Mouse (Mus musculus): ENCODE results near the gene St3gal6.

The St3gal6 gene

GRCm38 (mm10) chr16:58497886-58498713 is 25.9 kb downstream of the St3gal6 start:
- CTCF ChIA-PET: no interaction called here

DNA sequence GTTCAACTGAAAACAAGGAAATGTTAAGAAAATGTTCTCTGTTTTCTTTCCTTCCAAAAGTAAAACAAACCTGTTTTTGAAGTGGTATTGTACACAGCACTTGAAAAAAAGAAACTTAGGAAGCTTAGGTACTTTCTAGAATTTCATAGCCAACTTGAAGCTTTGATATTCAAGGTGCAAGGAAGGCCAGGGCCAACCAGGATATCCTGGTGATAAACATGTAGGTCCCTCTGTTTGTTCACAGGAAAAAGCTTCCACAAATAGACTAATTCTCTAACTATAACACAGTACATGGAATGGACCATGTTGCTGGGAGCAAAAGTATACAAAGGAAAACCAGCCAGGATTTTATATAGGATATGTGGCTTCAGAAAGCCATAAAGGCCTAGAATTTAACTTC is 27.3 kb downstream of the St3gal6 start:
- POLR2A ChIA-PET: interaction anchor here in 1 of 4 experiments (1.0 kb wide), 1 partner anchor 173 kb away, joined by 3 read pairs; the partner anchor contains the start of gene Cpox

More at GRCm38 (mm10) chr16:58497886-58498713, 25.9 kb downstream of the St3gal6 start:
- POLR2A ChIA-PET: interaction anchor here in 1 of 4 experiments (1.0 kb wide), 1 partner anchor 172 kb away, joined by 3 read pairs; the partner anchor contains the start of gene Cpox

DNA sequence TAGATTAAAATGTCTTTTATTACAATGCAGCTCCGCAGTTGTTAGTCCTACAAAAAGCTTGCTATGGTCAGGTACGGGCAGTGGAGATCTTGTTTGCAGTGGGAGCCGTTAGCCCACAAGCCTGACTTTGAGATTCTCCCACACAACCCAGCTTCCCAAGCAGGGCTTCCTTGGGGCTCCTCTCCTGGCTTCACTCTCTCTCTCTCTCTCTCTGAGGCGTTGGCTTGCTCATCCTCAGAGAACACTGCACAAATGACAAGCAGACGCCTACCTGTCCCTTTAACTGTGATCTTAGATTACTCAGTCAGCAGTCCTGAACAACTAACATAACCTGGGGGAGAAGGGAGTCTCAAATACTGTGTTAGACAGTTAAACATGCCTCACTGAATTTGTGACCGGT is 36.2 kb downstream of the St3gal6 start:
- CTCF ChIA-PET: interaction anchor here in 1 of 4 experiments (0.7 kb wide), 1 partner anchor 27 kb away, joined by 3 read pairs; no protein-coding TSS in a partner anchor
- POLR2A ChIA-PET: interaction anchor here in 1 of 4 experiments (1.0 kb wide), 1 partner anchor 20 kb away, joined by 4 read pairs; no protein-coding TSS in a partner anchor

More for the DNA sequence above, 27.3 kb downstream of the St3gal6 start:
- CTCF ChIA-PET: no interaction called here

DNA sequence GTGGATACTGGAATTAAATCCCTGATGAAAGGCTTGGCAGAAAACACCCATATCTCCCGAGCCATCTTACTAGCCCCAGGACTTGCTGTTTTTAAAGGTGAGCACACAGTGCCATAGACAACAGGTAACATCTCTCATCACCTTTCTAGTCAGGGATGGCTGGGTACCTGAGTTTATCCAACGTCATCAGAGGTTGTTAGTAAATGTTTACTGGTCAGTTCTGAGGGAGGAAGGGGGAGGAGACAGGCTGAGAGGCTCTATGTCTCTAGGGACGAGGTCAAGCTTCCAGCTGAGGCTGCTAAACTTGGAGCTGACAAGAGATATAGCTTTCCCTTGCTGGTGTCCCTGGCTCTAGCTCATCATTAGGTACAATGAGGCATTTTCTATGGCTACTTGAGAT is 41.7 kb downstream of the St3gal6 start:
- ChIA-PET CTCF (interaction anchor here in 2 of 4 experiments (0.6 to 1.1 kb wide), 3 partner anchors 28 to 977 kb away, joined by 3 to 4 read pairs (median 3); no protein-coding TSS in a partner anchor), POLR2A (interaction anchor here in 1 of 4 experiments (0.8 to 1.2 kb wide), 2 partner anchors 23 to 41 kb away, joined by 3 to 4 read pairs; no protein-coding TSS in a partner anchor)

DNA sequence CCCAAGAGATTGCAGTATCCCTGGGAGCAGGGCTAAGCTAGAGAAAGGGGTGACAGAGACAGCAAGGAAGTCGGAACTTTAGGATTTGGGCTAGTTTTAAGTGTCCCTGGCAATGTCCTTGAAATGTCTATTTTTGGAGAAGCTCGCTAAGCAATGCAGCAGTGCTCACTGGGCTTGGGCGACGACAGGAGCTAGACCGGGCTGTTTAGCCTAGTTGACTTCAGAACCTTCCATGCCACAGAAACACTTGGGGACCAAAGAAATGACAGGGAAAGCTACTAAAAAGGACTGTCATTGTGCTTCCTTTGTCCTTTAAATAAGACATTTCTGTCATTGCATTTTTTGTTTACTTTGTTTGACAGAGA is 42.2 kb downstream of the St3gal6 start:
- POLR2A ChIA-PET: interaction anchor here in 1 of 4 experiments (0.8 to 1.2 kb wide), 2 partner anchors 23 to 41 kb away, joined by 3 to 4 read pairs; no protein-coding TSS in a partner anchor
- CTCF ChIA-PET: interaction anchor here in 2 of 4 experiments (0.6 to 1.1 kb wide), 4 partner anchors 13 to 976 kb away, joined by 3 to 4 read pairs (median 3); no protein-coding TSS in a partner anchor

GRCm38 (mm10) chr16:58481219-58481905 is 42.7 kb downstream of the St3gal6 start:
- ChIA-PET POLR2A (interaction anchor here in 1 of 4 experiments (0.8 to 1.2 kb wide), 2 partner anchors 24 to 42 kb away, joined by 3 to 4 read pairs; no protein-coding TSS in a partner anchor), CTCF (interaction anchor here in 1 of 4 experiments (1.1 kb wide), 1 partner anchor 14 kb away, joined by 3 read pairs; no protein-coding TSS in a partner anchor)

DNA sequence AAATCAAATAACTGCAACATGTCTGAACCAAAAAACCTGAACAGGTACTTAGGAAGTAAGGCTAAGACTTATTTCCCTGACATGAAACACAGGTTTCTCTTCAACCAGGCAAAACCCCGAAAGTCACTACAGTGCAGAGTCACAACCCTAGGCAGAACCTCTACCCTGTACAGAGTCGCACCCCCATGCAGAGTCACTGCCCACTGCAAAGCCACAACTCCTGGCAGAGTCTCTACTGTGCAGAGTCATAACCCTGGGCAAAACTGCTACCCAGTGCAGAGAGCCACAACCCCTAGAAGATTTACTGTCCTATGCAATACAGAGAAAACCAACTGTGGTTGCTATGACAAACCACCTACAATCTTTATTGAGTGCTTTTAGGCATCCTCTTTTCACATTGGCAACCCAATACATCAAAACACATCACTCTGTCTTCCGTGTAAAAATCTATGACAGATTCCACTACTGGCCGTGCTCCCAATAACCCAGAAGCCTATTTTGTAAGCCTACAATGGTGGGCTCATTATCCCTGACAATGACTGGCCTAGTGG is 44.1 kb downstream of the St3gal6 start:
- POLR2A ChIA-PET: no interaction called here
- CTCF ChIA-PET: no interaction called here

GRCm38 (mm10) chr16:58476363-58476762 is 47.7 kb downstream of the St3gal6 start:
- ChIA-PET CTCF (no interaction called here), POLR2A (interaction anchor here in 2 of 4 experiments (0.7 to 1.4 kb wide), 2 partner anchors 47 to 68 kb away, joined by 3 to 4 read pairs; partner anchors contain the start of gene Dcbld2 (in 1 of the 2))

DNA sequence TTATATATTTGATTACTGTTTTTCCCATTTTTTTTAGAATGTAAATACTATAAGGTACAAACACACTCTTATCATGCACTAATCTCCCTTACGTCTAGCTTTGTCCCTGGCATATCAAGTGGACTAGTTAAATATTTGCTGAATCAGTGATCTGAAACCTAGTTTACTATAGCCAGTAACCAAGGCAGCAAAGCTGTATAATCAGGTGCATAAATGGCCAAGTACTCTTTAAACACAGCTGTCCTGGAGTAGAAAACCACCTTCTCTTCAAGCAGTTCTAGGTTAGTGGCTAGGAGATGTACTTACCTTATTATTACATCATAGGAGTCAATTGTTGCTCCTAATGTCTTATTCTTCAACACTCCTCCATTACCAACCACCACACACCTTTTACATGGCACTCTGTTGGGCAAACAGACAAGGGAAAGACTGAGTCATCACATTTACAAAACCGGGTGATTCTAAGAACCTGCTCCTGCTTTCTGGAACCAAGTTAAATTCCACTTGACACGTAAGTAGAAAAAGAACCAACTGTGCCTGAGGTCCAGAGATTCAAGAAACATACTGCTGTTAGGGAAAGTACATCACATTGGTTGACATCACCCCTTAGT is 48.4 kb downstream of the St3gal6 start:
- ChIA-PET CTCF (no interaction called here), POLR2A (interaction anchor here in 2 of 4 experiments (1.2 to 1.4 kb wide), 2 partner anchors 13 to 47 kb away, joined by 3 to 4 read pairs; no protein-coding TSS in a partner anchor)

DNA sequence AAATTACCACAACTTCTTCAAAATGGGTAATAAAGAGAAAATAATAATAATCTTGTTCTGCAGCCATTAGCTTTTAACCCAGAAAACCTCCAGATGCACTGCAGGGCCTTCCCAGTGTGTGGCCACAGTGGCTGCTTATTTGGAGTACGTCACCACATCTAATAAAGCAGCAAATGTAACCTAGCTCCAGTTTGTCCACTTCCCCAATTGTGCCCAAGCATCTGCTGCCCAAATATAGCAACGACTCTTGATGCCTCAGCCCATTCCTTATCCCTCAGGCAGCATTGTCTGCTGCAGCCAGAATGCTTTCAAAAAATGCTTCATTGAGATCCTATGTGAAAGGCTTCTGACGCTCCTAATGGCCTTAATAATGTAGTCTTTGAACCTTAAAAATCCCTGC is 49.2 kb downstream of the St3gal6 start:
- POLR2A ChIA-PET: interaction anchor here in 2 of 4 experiments (1.2 to 1.4 kb wide), 2 partner anchors 12 to 48 kb away, joined by 3 to 4 read pairs; no protein-coding TSS in a partner anchor

GRCm38 (mm10) chr16:58470841-58471240 is 53.2 kb downstream of the St3gal6 start:
- POLR2A ChIA-PET: interaction anchor here in 1 of 4 experiments (0.9 to 1.6 kb wide), 2 partner anchors 193 to 199 kb away, joined by 3 read pairs; partner anchors contain the start of gene Cpox
- CTCF ChIA-PET: no interaction called here

More for the DNA sequence above, 49.2 kb downstream of the St3gal6 start:
- CTCF ChIA-PET: no interaction called here

DNA sequence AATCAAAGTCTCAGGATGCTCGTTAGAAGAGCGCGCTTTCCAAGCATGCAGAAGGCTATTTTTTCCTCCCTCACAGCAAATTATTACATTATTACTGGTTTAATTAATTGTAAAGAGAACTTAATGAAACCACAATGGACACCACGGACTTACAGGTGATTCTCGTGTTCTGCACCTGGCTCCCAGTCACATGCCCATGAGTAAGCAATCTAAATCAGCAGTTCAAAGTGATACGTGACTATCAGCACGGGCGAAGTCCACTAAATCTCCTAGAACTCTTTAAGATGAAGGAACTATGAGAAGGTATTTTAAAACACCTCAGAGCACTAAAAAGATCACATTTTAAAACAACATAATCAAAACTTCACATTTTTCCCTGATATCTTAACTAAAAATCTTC is 54.0 kb downstream of the St3gal6 start:
- POLR2A ChIA-PET: interaction anchor here in 3 of 4 experiments (0.6 to 1.6 kb wide), 7 partner anchors 11 to 200 kb away, joined by 3 to 5 read pairs (median 3); partner anchors contain the start of genes Dcbld2 (in 2 of the 3) and Cpox (in 1 of the 3)
- CTCF ChIA-PET: no interaction called here

- CTCF ChIA-PET: interaction anchor here in 3 of 4 experiments (0.7 to 1.3 kb wide), 3 partner anchors 11 to 1298 kb away, joined by 3 to 5 read pairs (median 4); no protein-coding TSS in a partner anchor
- POLR2A ChIA-PET: no interaction called here
Observed at GRCm38 (mm10) chr16:58465412-58465811, 58.6 kb downstream of the St3gal6 start.

DNA sequence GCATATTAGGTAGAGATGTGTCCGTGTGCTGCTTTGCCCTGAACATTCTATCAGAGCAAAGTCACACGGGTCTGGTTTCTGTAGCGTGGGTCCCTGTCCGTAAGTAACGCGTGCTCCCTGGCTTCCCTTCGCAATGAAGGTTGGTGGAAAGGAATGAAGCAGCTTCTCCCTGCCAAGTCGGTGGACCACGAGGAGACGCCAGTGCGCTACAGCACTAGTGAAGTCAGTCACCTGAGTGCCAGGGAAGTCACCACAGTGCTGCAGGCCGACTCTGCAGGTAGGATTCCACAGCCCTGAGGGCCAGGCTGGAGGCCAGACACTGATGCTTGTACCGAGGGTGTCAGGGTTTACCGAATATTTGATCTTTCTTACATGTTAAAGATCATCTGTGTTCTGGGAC is 60.0 kb downstream of the St3gal6 start:
- POLR2A ChIA-PET: no interaction called here
- CTCF ChIA-PET: interaction anchor here in 1 of 4 experiments (0.6 kb wide), 1 partner anchor 51 kb away, joined by 3 read pairs; no protein-coding TSS in a partner anchor

GRCm38 (mm10) chr16:58462519-58462918 is 61.5 kb downstream of the St3gal6 start:
- ChIA-PET CTCF (interaction anchor here in 3 of 4 experiments (0.6 to 1.7 kb wide), 6 partner anchors 8 to 207 kb away, joined by 3 to 5 read pairs (median 3); partner anchors contain the start of gene Cpox (in 1 of the 3)), POLR2A (interaction anchor here in 2 of 4 experiments (0.6 to 0.8 kb wide), 3 partner anchors 12 to 280 kb away, joined by 3 to 9 read pairs (median 4); no protein-coding TSS in a partner anchor)

DNA sequence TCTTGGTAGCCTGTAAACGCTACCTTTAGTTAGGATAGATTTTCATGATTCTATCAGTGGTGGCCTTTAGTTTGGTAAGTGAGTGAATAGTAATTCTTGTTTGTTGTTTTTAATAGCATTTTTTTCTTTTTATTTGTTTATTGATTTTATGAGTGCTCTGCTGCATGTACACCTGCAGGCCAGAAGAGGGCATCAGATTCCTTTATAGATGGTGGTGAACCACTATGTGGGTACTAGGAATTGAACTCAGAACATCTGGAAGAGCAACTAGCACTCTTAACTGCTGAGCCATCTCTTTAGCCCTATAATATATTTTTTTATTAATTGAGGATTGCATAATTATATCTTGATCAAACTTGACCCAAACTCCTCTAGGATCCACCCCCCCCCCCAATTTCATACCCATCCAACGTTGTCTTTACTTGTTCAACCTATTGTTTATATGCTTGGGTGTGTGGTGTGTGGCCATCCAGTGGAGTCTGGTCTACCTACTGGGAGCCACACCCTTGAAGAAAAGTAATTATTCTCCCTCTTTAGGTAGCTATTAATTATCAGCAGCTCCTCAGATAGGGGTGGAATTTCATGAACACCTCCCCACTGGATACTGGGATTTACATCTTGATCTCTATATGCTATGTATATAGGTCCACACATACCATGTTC is 62.1 kb downstream of the St3gal6 start:
- POLR2A ChIA-PET: interaction anchor here in 3 of 4 experiments (0.6 to 0.8 kb wide), 4 partner anchors 13 to 281 kb away, joined by 3 to 9 read pairs (median 4); no protein-coding TSS in a partner anchor
- CTCF ChIA-PET: interaction anchor here in 3 of 4 experiments (0.6 to 1.7 kb wide), 7 partner anchors 7 to 207 kb away, joined by 3 to 5 read pairs (median 3); partner anchors contain the start of gene Cpox (in 1 of the 3)

GRCm38 (mm10) chr16:58460386-58460785 is 63.7 kb downstream of the St3gal6 start:
- POLR2A ChIA-PET: interaction anchor here in 2 of 4 experiments (1.1 to 1.4 kb wide), 3 partner anchors 52 to 210 kb away, joined by 3 read pairs; partner anchors contain the start of gene Dcbld2 (in 1 of the 2)
- CTCF ChIA-PET: no interaction called here

Data from embryonic stem cell, embryonic (primary cell).